Mouse (Mus musculus): ENCODE results near the gene Gm40193. TPM values are rescaled to one million over a fixed set of nuclear protein-coding genes. Genes with fewer than 3 reads are reported as not detected.

Gene Gm40193
- polyA plus RNA-seq, 1 experiment from 2014 or later, result not detected

DNA sequence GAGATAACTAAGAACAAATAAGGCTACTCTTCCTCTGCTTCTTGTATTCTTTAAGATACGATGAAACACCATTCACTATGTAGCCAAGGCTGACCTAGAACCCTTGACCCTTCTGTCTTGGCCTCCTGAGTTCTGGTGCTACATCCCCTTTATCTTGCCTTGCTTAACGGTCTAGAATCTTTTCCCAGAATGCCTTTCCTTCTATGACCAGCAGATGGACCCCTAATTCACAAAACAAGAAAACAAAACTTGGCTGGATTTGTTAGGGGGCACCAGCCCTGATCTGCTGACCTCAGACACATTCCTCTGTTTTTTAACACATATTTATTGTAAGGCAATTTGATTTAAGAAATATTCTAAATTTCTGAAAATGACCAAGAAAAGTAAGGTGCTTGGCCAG lies 16.4 kb downstream of the Gm40193 start:
- Histone ChIP-seq H3K27ac (ENCODE audit: low read length) (no peak overlapping the region), H3K9ac (replicated peaks; ENCODE audit: low read depth) (no peak overlapping the region), H3K4me2 (replicated peaks; ENCODE audit: low read depth, low read length) (no peak overlapping the region), H3K27me3 (replicated peaks; ENCODE audit: insufficient read depth, low read length) (no peaks in the 10 kb centered on the region), H3K36me3 (ENCODE audit: insufficient read depth, low read length) (no peaks in the 10 kb centered on the region), H3K4me1 (ENCODE audit: insufficient read depth, low read depth, low read length) (peaks cover 4% of the 10 kb centered on the region; the same call in 1 of the 2 replicates), H3K4me3 (ENCODE audit: low read depth, low read length) (no peak overlapping the region), H3K9me3 (ENCODE audit: low read length) (no peaks in the 10 kb centered on the region)
- 17% methylated on average over 2 of the region's 2 CpGs for WGBS
- TF ChIP-seq EP300 (IDR thresholded peaks at IDR 0.05) (no peak), CTCF (IDR thresholded peaks at IDR 0.05) (peak; percentile 79)
- ATAC-seq (no peak), DNase-seq (ENCODE audit: low spot score) (peak; percentile 75)

DNA sequence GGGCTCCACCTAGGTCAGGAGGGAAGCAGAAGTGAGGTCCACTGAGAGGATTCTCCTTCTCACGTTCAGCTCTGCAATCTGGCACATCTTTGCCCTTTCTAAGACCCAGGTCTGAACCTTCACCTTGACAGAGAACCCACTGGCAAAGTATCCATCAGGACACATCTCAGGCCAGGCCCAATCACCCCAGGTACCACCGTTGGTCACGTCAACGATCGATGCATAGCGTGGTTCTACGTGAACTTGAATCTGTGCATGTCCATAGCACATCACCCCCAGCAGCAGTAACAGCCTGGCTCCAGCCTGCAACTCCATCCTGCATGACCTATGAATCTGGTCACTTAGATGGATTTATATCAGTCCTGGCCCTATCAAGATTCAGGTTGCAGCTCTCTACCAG lies 18.5 kb downstream of the Gm40193 start, which contains the start of gene Vmo1:
Gene Vmo1, minus strand, starts transcription at position 329 of the 400 bp plus-strand sequence.
- ATAC-seq (no peak), DNase-seq (ENCODE audit: low spot score) (no peak)
- Histone ChIP-seq H3K27me3 (replicated peaks; ENCODE audit: insufficient read depth, low read length) (no peaks in the 10 kb centered on the region), H3K27ac (ENCODE audit: low read length) (no peak within 1 kb of the TSS), H3K9ac (replicated peaks; ENCODE audit: low read depth) (no peak within 1 kb of the TSS), H3K4me3 (ENCODE audit: low read depth, low read length) (no peak within 1 kb of the TSS), H3K36me3 (ENCODE audit: insufficient read depth, low read length) (no peaks in the 10 kb centered on the region), H3K4me2 (replicated peaks; ENCODE audit: low read depth, low read length) (no peak within 1 kb of the TSS), H3K9me3 (ENCODE audit: low read length) (no peaks in the 10 kb centered on the region), H3K4me1 (ENCODE audit: insufficient read depth, low read depth, low read length) (no peaks in the 10 kb centered on the region)
- WGBS, result 86% methylated on average over 7 of the region's 7 CpGs
- no peak for TF ChIP-seq EP300 (IDR thresholded peaks at IDR 0.05)
- TF ChIP-seq CTCF (IDR thresholded peaks at IDR 0.05), result no peak

DNA sequence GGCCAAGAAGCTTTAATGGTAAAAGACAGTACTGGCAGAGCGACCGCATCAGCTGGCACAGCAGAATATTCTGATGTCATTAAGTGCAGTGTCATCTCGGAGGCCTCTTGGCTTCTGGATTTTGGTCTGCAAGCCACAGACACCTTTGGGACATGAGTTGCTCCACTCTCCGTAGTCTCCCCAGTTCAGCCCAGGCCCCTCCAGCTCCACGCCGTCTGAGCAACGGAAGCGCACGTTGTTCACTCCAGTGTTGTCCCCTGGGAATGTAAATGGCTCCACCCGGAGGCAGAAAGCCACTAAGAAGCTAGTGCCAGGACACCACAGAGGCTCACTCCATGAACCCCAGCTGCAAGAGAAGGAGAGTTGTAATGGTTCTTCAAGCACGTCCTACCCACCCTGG lies 19.2 kb downstream of the Gm40193 start:
- TF ChIP-seq CTCF (IDR thresholded peaks at IDR 0.05) (no peak), EP300 (IDR thresholded peaks at IDR 0.05) (no peak)
- WGBS, result 63% methylated on average over 11 of the region's 11 CpGs
- H3K4me3 ChIP-seq (ENCODE audit: low read depth, low read length), result no peak overlapping the region
- H3K27ac ChIP-seq (ENCODE audit: low read length), result no peak overlapping the region
- no peak overlapping the region for H3K4me2 ChIP-seq (replicated peaks; ENCODE audit: low read depth, low read length)
- no peak for ATAC-seq
- no peaks in the 10 kb centered on the region for H3K9me3 ChIP-seq (ENCODE audit: low read length)
- DNase-seq (ENCODE audit: low spot score), result no peak
- no peaks in the 10 kb centered on the region for H3K27me3 ChIP-seq (replicated peaks; ENCODE audit: insufficient read depth, low read length)
- no peaks in the 10 kb centered on the region for H3K4me1 ChIP-seq (ENCODE audit: insufficient read depth, low read depth, low read length)
- H3K36me3 ChIP-seq (ENCODE audit: insufficient read depth, low read length), result no peaks in the 10 kb centered on the region
- H3K9ac ChIP-seq (replicated peaks; ENCODE audit: low read depth), result no peak overlapping the region

DNA sequence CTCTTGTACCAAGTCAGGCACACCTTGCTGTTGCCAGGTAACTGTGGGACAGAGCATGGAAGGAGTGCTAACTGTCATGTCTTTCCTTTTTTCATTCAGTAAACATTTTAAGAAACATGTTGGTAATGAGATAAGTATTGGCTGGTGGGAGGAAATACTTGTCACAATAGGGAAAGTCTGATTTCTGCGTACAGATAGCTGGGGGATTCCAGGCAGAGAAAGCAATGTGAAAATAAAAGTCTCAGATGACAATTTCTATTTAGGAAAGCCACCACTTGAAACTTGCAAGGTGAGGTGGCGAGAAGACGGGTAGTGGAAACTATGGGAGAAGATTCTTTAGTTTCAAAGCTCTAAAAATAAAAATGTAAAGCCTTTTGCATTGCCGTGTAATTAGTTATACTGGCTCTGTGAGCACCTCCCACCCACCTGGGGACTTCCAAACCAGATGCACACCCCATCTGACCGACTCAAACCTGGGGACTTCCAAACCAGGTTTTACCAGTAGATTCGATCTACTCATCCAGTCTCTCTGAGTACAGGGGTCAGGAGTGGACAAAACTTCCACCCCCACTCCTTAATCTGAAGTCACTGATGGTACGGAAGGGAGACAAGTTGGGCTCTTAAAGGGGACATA lies 19.9 kb downstream of the Gm40193 start:
- Histone ChIP-seq H3K9ac (replicated peaks; ENCODE audit: low read depth) (no peak overlapping the region), H3K27me3 (replicated peaks; ENCODE audit: insufficient read depth, low read length) (no peaks in the 10 kb centered on the region), H3K36me3 (ENCODE audit: insufficient read depth, low read length) (no peaks in the 10 kb centered on the region), H3K9me3 (ENCODE audit: low read length) (no peaks in the 10 kb centered on the region), H3K27ac (ENCODE audit: low read length) (no peak overlapping the region), H3K4me2 (replicated peaks; ENCODE audit: low read depth, low read length) (no peak overlapping the region), H3K4me1 (ENCODE audit: insufficient read depth, low read depth, low read length) (no peaks in the 10 kb centered on the region), H3K4me3 (ENCODE audit: low read depth, low read length) (no peak overlapping the region)
- no peak for DNase-seq (ENCODE audit: low spot score)
- ATAC-seq, result no peak
- no peak for TF ChIP-seq EP300 (IDR thresholded peaks at IDR 0.05)
- TF ChIP-seq CTCF (IDR thresholded peaks at IDR 0.05), result no peak
- 64% methylated on average over 7 of the region's 7 CpGs for WGBS

DNA sequence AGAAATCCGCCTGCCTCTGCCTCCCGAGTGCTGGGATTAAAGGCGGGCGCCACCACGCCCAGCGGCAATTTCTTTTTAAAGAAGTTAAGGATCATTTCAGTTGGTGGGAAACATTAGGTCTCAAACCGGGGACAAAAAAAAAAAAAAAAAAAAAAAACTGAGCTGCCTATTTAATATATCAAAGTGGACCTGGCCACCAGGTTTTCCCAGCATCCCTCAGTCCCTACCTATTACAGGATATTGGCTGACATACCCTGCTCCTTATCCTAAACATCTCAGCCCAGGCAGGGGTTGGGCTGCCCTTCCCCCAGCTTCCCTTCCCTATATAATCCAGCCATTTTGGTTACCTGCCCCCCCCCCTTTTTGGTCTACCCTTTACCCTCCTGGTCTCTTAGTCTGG lies 20.9 kb downstream of the Gm40193 start:
- 90% methylated on average over 7 of the region's 7 CpGs for WGBS

DNA sequence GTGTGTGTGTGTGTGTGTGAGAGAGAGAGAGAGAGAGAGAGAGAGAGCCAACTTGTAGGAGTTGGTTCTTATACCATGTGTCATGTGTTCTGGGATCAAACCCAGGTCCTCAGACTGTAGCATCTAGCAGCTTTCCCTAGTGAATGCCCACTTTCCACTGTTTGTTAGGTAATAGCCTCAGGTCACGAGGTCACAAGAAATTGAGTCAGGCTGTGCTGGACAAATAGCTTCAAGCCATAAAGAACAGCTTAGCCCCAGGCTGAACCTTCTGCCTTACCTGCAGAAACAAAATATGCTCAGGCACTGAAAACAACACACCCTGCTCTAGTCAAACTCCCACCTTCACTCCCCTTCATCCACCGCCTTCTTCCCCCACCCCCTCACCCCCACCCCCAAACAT lies 21.5 kb downstream of the Gm40193 start:
- DNase-seq (ENCODE audit: low spot score), result no peak
- WGBS, result 69% methylated on average over 2 of the region's 2 CpGs
- no peak overlapping the region for H3K27ac ChIP-seq (ENCODE audit: low read length)
- TF ChIP-seq CTCF (IDR thresholded peaks at IDR 0.05), result no peak
- no peak for TF ChIP-seq EP300 (IDR thresholded peaks at IDR 0.05)
- no peaks in the 10 kb centered on the region for H3K4me1 ChIP-seq (ENCODE audit: insufficient read depth, low read depth, low read length)
- H3K36me3 ChIP-seq (ENCODE audit: insufficient read depth, low read length), result no peaks in the 10 kb centered on the region
- H3K9ac ChIP-seq (replicated peaks; ENCODE audit: low read depth), result no peak overlapping the region
- ATAC-seq, result no peak
- no peaks in the 10 kb centered on the region for H3K27me3 ChIP-seq (replicated peaks; ENCODE audit: insufficient read depth, low read length)
- H3K9me3 ChIP-seq (ENCODE audit: low read length), result no peaks in the 10 kb centered on the region
- no peak overlapping the region for H3K4me3 ChIP-seq (ENCODE audit: low read depth, low read length)
- H3K4me2 ChIP-seq (replicated peaks; ENCODE audit: low read depth, low read length), result no peak overlapping the region

More for the DNA sequence above, 20.9 kb downstream of the Gm40193 start:
- Histone ChIP-seq H3K27me3 (replicated peaks; ENCODE audit: insufficient read depth, low read length) (no peaks in the 10 kb centered on the region), H3K4me1 (ENCODE audit: insufficient read depth, low read depth, low read length) (no peaks in the 10 kb centered on the region), H3K4me2 (replicated peaks; ENCODE audit: low read depth, low read length) (no peak overlapping the region), H3K9me3 (ENCODE audit: low read length) (no peaks in the 10 kb centered on the region), H3K4me3 (ENCODE audit: low read depth, low read length) (no peak overlapping the region), H3K9ac (replicated peaks; ENCODE audit: low read depth) (no peak overlapping the region), H3K36me3 (ENCODE audit: insufficient read depth, low read length) (no peaks in the 10 kb centered on the region), H3K27ac (ENCODE audit: low read length) (no peak overlapping the region)
- ATAC-seq (no peak), DNase-seq (ENCODE audit: low spot score) (no peak)
- TF ChIP-seq EP300 (IDR thresholded peaks at IDR 0.05) (no peak), CTCF (IDR thresholded peaks at IDR 0.05) (no peak)

Data from lung, postnatal 0 days (tissue).